Mouse (Mus musculus): ENCODE measurements at regions not wholly inside any gene's neighbourhood (a gene's known extent, or its start where the extent isn't known, plus 50 kb on each side); places are given as distances from the start of the nearest gene placed in this dataset.
A peak's percentile ranks its signal among the peaks of the same experiment; 100 is the strongest.

DNA sequence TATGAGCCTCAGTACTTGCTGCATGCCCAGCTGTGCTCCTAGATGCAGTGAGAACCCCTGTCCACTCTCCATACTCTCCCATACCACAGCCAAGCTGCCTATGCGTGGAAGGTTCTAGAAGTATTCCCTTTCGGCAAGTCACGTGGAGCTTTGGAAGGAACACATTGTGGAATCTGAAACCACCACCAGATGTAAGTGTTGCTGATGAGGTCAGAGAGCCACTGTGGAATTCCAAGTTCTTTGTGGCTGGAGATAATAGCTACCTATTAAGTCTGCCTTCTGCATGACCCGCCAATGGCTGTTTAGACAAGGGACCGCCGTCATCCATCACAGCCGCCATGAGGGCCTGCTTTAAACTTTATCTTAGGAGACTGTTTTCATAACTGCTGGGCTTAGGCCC is 84.7 kb upstream of the Errfi1 start:
- no peak for DNase-seq (ENCODE audit: low spot score)

DNA sequence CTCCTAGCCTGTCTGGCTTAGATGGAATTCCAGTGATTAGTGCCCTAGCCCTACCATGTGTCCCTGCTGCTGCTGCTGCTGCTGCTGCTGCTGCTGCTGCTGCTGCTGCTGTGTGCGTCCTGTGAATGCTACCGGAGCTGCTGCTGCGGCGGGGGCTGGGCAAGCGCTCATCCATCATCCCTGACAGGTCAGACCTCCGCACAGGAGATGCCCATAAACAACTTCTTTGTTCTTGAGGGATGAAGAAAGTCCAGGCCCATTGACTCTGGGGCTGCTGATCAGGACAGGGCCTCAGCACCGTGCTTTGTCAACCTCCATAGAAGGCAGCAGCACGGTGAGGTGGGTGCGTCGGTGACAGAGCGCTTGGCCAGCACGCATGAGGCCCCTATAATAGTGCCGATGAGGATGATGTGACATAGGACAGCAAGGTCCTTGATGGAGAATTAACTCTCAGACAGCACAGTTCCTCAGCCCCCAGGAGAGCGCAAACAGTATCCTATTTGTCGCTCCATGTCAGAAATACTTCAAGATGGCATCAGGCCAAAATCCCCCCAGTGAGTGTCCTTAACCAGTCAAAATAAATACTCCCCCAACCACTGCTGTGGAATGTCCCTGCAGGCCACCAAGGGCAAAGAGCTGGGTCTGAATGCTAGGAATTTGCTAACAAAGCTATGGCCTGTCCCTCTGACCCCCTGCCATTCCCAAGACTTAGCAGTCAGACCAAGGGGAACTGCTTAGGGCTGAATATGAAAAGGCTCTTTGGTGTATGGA is 95.1 kb upstream of the Errfi1 start:
- DNase-seq (ENCODE audit: low spot score), result peak; percentile 44

- no peak for DNase-seq (ENCODE audit: low spot score)
Observed at GRCm38 (mm10) chr4:150757815-150758426, 95.8 kb upstream of the Errfi1 start.

- no peak for DNase-seq (ENCODE audit: low spot score)
Observed at GRCm38 (mm10) chr4:150757291-150757741, 96.4 kb upstream of the Errfi1 start.

GRCm38 (mm10) chr4:150755446-150755845 is 98.3 kb upstream of the Errfi1 start:
- DNase-seq (ENCODE audit: low spot score), result no peak

DNA sequence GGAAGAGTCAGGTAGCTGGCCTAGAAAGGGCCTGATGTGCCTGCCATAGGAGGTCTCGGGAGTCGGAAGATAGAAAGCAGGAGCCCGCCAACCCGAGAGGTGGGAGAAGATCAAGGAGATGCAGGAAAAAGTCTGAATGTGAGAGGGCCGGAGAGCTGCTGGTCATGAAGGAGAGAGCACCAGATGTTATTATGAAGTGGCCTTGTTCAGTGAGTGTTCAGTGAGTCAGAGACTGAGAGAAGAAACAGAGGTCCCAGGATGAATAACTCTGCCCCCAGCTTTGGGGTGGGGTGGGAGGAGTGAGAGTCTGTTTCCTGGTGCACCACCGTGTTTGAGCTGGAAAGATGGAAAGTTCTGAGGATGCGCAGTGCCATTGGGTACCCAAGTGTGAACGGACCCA is 100.2 kb upstream of the Slc45a1 start:
- DNase-seq (ENCODE audit: low spot score), result no peak

- DNase-seq (ENCODE audit: low spot score), result no peak
Observed at GRCm38 (mm10) chr4:150750445-150751213, 98.7 kb upstream of the Slc45a1 start.

- no peak for DNase-seq (ENCODE audit: low spot score)
Observed at GRCm38 (mm10) chr4:150749066-150749465, 97.1 kb upstream of the Slc45a1 start.

- no peak for DNase-seq (ENCODE audit: low spot score)
Observed at GRCm38 (mm10) chr4:150748099-150749000, 96.4 kb upstream of the Slc45a1 start.

GRCm38 (mm10) chr4:150746430-150746923 is 94.5 kb upstream of the Slc45a1 start:
- no peak for DNase-seq (ENCODE audit: low spot score)

DNA sequence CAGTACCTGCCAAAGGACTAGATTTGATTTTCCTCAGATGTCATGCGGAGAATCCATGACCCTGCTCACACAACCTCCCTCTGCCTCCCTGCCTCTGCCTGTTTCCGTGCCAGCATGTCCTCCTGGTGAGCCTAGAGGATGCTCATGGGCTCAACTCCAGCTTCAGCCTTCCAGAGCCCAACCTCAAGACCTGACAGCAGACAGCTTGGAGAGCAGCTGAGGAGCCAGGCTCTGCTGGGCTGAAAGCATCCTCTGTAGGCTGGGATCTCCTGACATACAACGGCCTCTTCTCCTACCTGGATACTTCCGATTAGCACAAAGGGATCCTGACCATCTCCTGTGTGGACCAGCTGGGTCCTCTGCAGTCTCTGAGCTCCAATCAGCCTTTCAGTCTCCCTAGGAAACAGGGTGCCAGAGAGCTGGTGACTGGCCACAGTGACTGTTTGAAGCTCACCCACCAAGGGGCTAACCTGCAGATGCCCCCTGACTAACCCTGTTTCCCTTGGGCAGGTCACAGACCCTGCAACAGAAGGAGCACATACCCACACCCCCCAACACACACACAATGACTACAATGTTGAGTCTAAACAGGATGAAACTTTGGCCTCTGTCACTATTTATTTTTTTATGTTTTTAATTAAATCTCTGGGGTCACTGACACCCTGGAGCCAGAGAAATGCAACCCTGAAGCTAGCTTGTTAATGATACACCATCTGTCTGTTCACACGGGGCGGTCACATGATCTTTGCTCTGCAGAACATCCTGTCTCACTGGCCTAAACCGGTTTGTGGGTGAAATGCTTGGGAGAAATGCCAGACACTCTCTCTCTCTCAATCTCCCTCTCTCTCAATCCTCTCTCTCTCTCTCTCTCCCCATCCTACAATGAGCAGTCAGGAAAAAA is 93.8 kb upstream of the Slc45a1 start:
- DNase-seq (ENCODE audit: low spot score), result peak; percentile 41

- no peak for DNase-seq (ENCODE audit: low spot score)
Observed at GRCm38 (mm10) chr4:150743508-150743907, 91.5 kb upstream of the Slc45a1 start.

GRCm38 (mm10) chr4:150743103-150743502 is 91.1 kb upstream of the Slc45a1 start:
- no peak for DNase-seq (ENCODE audit: low spot score)

GRCm38 (mm10) chr4:150741810-150742209 is 89.8 kb upstream of the Slc45a1 start:
- DNase-seq (ENCODE audit: low spot score), result no peak

- DNase-seq (ENCODE audit: low spot score), result no peak
Observed at GRCm38 (mm10) chr4:150740167-150740566, 88.2 kb upstream of the Slc45a1 start.

DNA sequence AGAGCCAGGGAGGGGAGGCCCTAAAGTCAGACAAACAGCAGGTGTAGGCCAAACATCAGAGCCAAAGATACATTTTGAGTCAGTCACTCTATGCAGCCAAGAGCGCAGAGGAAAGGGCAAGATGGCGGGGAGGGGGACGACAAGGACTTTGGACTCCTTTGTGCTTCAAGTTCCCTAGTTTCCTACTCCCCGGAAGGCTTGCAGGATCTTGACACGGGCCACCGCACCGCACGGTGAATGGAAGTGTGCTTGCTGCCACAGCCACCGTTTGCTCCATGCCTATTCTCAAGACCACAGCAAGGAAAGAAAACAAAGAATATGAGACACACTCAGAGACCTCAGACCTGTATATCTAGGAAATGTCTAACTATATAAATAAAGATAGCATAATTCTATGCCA is 86.8 kb upstream of the Slc45a1 start:
- DNase-seq (ENCODE audit: low spot score), result no peak

DNA sequence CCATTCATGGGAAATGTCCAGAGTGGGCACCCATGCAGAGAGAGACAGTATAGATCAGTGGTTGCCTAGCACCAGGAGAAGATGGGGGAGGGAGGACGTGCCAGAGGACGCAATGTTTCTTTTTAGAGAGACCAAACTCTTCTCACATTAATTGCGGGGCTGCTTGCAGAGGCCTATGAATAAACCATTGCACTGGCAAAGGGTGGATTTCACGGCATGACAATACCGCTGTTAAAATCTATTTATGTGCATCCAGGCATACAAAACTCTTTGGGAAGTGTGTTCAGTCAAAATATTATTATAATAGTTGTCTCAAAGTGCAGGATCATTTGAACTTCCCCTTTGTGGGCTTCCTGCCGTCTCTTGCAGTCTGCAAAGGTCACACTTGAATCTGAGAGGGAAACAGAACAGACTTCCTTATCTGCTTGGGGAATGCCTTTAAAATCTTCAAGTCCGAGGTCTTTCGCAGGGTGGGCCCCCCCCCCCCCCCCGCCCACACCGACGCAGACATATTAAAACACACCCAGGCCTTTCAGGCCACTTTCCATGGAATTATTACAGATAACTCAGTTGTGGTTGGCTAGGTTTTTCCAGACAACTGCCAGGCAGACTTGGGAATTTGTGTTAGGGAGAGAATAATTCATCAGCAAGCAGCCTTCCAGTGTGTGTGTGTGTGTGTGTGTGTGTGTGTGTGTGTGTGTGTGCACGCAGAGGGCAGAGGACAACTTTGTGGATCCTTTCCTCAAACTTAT is 78.3 kb upstream of the Slc45a1 start:
- peak; percentile 49 for DNase-seq (ENCODE audit: low spot score)

DNA sequence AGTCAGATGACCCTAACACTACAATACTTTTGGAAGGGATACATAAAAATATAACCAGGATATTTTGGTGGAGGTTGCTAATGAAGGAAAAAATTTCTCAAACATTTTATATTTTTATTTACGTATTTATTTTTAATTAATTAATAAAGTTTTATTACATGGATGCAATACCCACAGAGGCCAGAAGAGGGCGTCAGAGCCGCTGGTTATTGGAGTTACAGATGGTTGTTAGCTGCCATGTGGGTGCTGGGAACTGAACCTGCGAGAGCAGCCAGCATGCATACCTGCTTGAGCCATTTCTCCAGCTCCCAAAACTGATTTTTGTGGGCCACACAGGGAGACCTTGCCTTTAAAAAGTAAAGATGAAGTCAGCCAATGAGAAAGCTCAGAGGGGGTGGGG is 74.6 kb upstream of the Slc45a1 start:
- no peak for DNase-seq (ENCODE audit: low spot score)

DNA sequence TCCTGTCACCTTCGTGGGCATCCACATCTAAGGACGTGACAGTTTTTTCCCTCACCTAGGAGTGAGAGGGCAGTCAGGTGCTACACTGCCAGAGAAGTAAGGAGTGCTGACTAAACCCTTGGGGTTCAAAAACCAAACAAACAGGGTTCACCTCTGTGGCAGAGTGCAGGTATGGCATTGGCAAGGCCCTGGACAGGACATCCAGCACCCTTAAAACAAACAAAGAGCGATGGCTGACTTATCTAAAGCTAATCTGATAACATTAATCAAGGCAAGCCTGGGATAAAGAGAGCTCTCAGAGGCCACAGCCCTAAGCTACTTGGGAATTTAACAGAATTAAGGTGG is 74.1 kb upstream of the Slc45a1 start:
- DNase-seq (ENCODE audit: low spot score), result no peak
